Mouse (Mus musculus) granulocyte monocyte progenitor cell, adult 5-6 weeks (primary cell): ENCODE measurements around the gene Asic2. TPM values are rescaled to one million over a fixed set of nuclear protein-coding genes. Genes with fewer than 3 reads are reported as not detected.
"Not testable (repeated sequence)": the region's sequence is repeated elsewhere in the genome, so short reads cannot be mapped to it uniquely, and the experiment has no call there.

Experiments
- ATAC-seq: replicated peaks from 2 replicates; pipeline ENCODE4 v1.8.0; 2016; ENCODE audit warnings: mild to moderate bottlenecking, moderate TSS enrichment, inconsistent platforms; ENCODE audit not compliant: poor library complexity, severe bottlenecking
- total RNA-seq, 2 experiments: library from RNA; stranded (forward) in 1 of 2; stranded (reverse) in 1 of 2; fragments of 200-712, 200-1000 nt in 1 of 2; fragments of >200 nt in 1 of 2; fragmentation: Nextera tagmentation in 1 of 2; gene quantifications; 2 replicates each; pipeline ENCODE4 v1.2.3; 2014 to 2017

Asic2 gene
- total RNA-seq, 2 experiments from 2014 or later: not detected

- no peak for ATAC-seq
Observed at GRCm38 (mm10) chr11:81270518-81270917, 697.7 kb downstream of the Asic2 start.

GRCm38 (mm10) chr11:81263757-81264156 lies 704.5 kb downstream of the Asic2 start:
- no peak for ATAC-seq

GRCm38 (mm10) chr11:81263193-81263592 lies 705.1 kb downstream of the Asic2 start:
- no peak for ATAC-seq

- ATAC-seq: no peak
Observed at GRCm38 (mm10) chr11:81261259-81261658, 707.0 kb downstream of the Asic2 start.

GRCm38 (mm10) chr11:81241183-81241582 lies 727.1 kb downstream of the Asic2 start:
- not testable (repeated sequence) for ATAC-seq

GRCm38 (mm10) chr11:81239966-81240681 lies 728.1 kb downstream of the Asic2 start:
- ATAC-seq: no peak

GRCm38 (mm10) chr11:81239091-81239490 lies 729.2 kb downstream of the Asic2 start:
- ATAC-seq: no peak

GRCm38 (mm10) chr11:81236070-81236469 lies 732.2 kb downstream of the Asic2 start:
- ATAC-seq: no peak

GRCm38 (mm10) chr11:81223361-81223760 lies 744.9 kb downstream of the Asic2 start:
- ATAC-seq: no peak

- ATAC-seq: no peak
Observed at GRCm38 (mm10) chr11:81220786-81221185, 747.5 kb downstream of the Asic2 start.

- ATAC-seq: no peak
Observed at GRCm38 (mm10) chr11:81205471-81205870, 762.8 kb downstream of the Asic2 start.

- ATAC-seq: no peak
Observed at GRCm38 (mm10) chr11:81202578-81202977, 765.7 kb downstream of the Asic2 start.

GRCm38 (mm10) chr11:81193856-81194255 lies 774.4 kb downstream of the Asic2 start:
- no peak for ATAC-seq

- no peak for ATAC-seq
Observed at GRCm38 (mm10) chr11:81192155-81192554, 776.1 kb downstream of the Asic2 start.

GRCm38 (mm10) chr11:81189103-81189502 lies 779.2 kb downstream of the Asic2 start:
- ATAC-seq: no peak

- ATAC-seq: no peak
Observed at GRCm38 (mm10) chr11:81187851-81188250, 780.4 kb downstream of the Asic2 start.

GRCm38 (mm10) chr11:81184721-81185120 lies 783.5 kb downstream of the Asic2 start:
- ATAC-seq: no peak

- no peak for ATAC-seq
Observed at GRCm38 (mm10) chr11:81164890-81165289, 803.4 kb downstream of the Asic2 start.

GRCm38 (mm10) chr11:81163056-81163455 lies 805.2 kb downstream of the Asic2 start:
- ATAC-seq: no peak

- no peak for ATAC-seq
Observed at GRCm38 (mm10) chr11:81153841-81154240, 814.4 kb downstream of the Asic2 start.

- no peak for ATAC-seq
Observed at GRCm38 (mm10) chr11:81153161-81153840, 815.0 kb downstream of the Asic2 start.
